Mouse (Mus musculus): Measurements from ENCODE around the gene Thap2.

GRCm38 (mm10) chr10:115384221-115385017 is at the start of gene Thap2, which contains the start of gene Zfc3h1:
- TF ChIP-seq CTCF (IDR thresholded peaks at IDR 0.05; ENCODE audit: low read depth, low read length) (no peak), POLR2A (IDR thresholded peaks at IDR 0.05; ENCODE audit: borderline replicate concordance, low read depth, low read length) (no peak; the same call in 1 of the 2 replicates)

All from bone marrow macrophage, adult 2 months (primary cell).